Mouse (Mus musculus): ENCODE data around the gene Cars2.

DNA sequence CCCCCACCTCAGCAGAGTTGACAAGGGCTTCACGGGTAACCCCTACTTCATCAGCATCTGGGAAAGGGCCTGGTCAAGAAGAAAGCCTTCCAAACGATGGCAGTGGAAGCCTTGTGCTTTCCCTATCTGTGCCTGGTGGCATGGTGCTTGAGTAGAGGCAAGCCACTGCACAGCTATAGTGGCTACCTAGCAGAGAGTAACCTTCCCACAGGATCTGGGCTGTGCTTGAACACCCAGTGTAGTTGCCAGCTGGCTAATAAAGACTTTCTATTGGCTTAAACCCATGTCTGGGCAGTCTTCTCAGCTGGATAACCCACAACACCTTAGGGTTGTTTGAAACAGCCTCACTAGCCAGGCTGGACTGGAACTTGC is 35.8 kb upstream of the Cars2 start:
- TF ChIP-seq NELFE (IDR thresholded peaks at IDR 0.05; ENCODE audit: low read depth, low read length) (no peak), CTCF (conservative IDR thresholded peaks at IDR 0.05 in 1 of 2, IDR thresholded peaks at IDR 0.05 in 1 of 2; ENCODE audit: low read depth in 2 of 2, low read length in 2 of 2) (no peak), POLR2AphosphoS2 (IDR thresholded peaks at IDR 0.05; ENCODE audit: low read depth, low read length) (no peak), TCF12 (IDR thresholded peaks at IDR 0.05; ENCODE audit: low read depth, low read length) (no peak), CHD2 (IDR thresholded peaks at IDR 0.05; ENCODE audit: low read length) (no peak)

Measured in CH12.LX (cell line).